Mouse (Mus musculus) C2C12 (cell line): ENCODE data around the gene Lef1.

ENCODE experiments used
- CEBPB ChIP-seq: IDR thresholded peaks from one replicate; pipeline ENCODE4 v1.6.1; 2011; ENCODE audit warnings: low read depth, mild to moderate bottlenecking, control low read depth, moderate library complexity
- CTCF ChIP-seq: IDR thresholded peaks from one replicate; pipeline ENCODE4 v1.5.1; 2011; ENCODE audit not compliant: control insufficient read depth, insufficient read depth, insufficient read length
- FOSL1 ChIP-seq: IDR thresholded peaks from one replicate; pipeline ENCODE4 v1.8.0; 2011; ENCODE audit warnings: mild to moderate bottlenecking, low read length; ENCODE audit not compliant: poor library complexity, insufficient read depth, severe bottlenecking
- MAX ChIP-seq: IDR thresholded peaks from one replicate; pipeline ENCODE4 v1.6.1; 2011; ENCODE audit warnings: mild to moderate bottlenecking, control low read depth
- MYOD1 ChIP-seq: IDR thresholded peaks from one replicate; pipeline ENCODE4 v1.6.1; 2011; ENCODE audit warnings: low read depth; ENCODE audit not compliant: control insufficient read depth, insufficient read length
- MYOG ChIP-seq: IDR thresholded peaks from one replicate; pipeline ENCODE4 v1.6.1; 2011; ENCODE audit not compliant: control insufficient read depth, insufficient read length; ENCODE audit errors: extremely low read depth
- USF1 ChIP-seq: IDR thresholded peaks from one replicate; pipeline ENCODE4 v1.6.1; 2011; ENCODE audit warnings: low read depth, mild to moderate bottlenecking, control low read depth, moderate library complexity

GRCm38 (mm10) chr3:131105362-131105761, 4.9 kb upstream of the Lef1 start:
- TF ChIP-seq CTCF (no peak), USF1 (no peak), MYOD1 (no peak), MAX (no peak), MYOG (no peak), CEBPB (no peak), FOSL1 (no peak)
